Mouse (Mus musculus) frontal cortex, adult 2 months (tissue): ENCODE measurements around the gene Ccdc89. TPM values are rescaled to one million over a fixed set of nuclear protein-coding genes. Genes with fewer than 3 reads are reported as not detected.

Experiments
- DNase-seq, 2 experiments: peaks; one replicate each; pipeline ENCODE4 v3.0.0; 2022; ENCODE audit warnings: low spot score in 1 of 2; ENCODE audit errors: extremely low spot score in 1 of 2
- polyA plus RNA-seq: library from polyadenylated mRNA; depleted of rRNA; stranded (reverse); fragments of >200 nt; gene quantifications from 2 replicates; pipeline ENCODE4 v1.2.3, GENCODE M21; 2012; rRNA removed

The Ccdc89 gene
- polyA plus RNA-seq, 1 experiment: 0.62 TPM

GRCm38 (mm10) chr7:90461441-90461840 is 35.1 kb downstream of the Ccdc89 start:
- no peak for DNase-seq

GRCm38 (mm10) chr7:90473511-90473910 is 47.1 kb downstream of the Ccdc89 start:
- DNase-seq: no peak

GRCm38 (mm10) chr7:90475793-90476312 is 49.5 kb downstream of the Ccdc89 start, which contains the start of gene Tmem126b:
Gene Tmem126b (minus strand): TSS chr7:90476001.
- DNase-seq: peak; percentile 98 to 99

- peak; percentile 29 to 47 for DNase-seq
These were observed 50.2 kb downstream of the Ccdc89 start, which contains the start of gene Dlg2 for GRCm38 (mm10) chr7:90476313-90477245. Gene Dlg2 (plus strand): TSS chr7:90476672.

Other genes with a start within 250 kb of the Ccdc89 start
- gene Ccdc83, start 160.8 kb upstream of the Ccdc89 start, polyA plus RNA-seq: not detected in 2 replicates
- 62.9 and 63.6 TPM in 2 replicates for gene Sytl2, start 124.3 kb upstream of the Ccdc89 start, polyA plus RNA-seq
- gene Crebzf, start 16.2 kb downstream of the Ccdc89 start, polyA plus RNA-seq: 126 and 139 TPM in 2 replicates
- gene Tmem126a, start 30.7 kb downstream of the Ccdc89 start, polyA plus RNA-seq: 40.3 and 41.8 TPM in 2 replicates
- gene Tmem126b, start 49.4 kb downstream of the Ccdc89 start, polyA plus RNA-seq: 22.5 and 24.5 TPM in 2 replicates
- gene Dlg2, start 50.1 kb downstream of the Ccdc89 start, polyA plus RNA-seq: 139 and 141 TPM in 2 replicates